Comparison of ENCODE assay signal across 16 mouse cellular contexts in genomic region chr7:39543151-39543550, GRCm38 (mm10). TPM values are rescaled to one million over a fixed set of nuclear protein-coding genes. Genes with fewer than 3 reads are reported as not detected.
DNase-seq lines count a peak whose midpoint lies in the region; ATAC-seq and TF ChIP-seq lines count a peak whose summit lies in the region.
"Had no signal": no experiment of that assay in that cellular context is flagged by ENCODE, and none has a peak within 500 bp of the region (broad histone marks: within the 10 kb centered on the region; RNA-seq: fewer than 3 reads in every experiment).

No protein-coding gene starts in this region.

- no peak overlapping the region for H3K4me2 ChIP-seq in heart, embryonic 12.5 days
- no peak overlapping the region for H3K4me2 ChIP-seq in kidney, postnatal 0 days (ENCODE audit: low read length)
- no peak overlapping the region for H3K4me2 ChIP-seq in forebrain, embryonic 13.5 days
- H3K4me2 ChIP-seq: midbrain, embryonic 12.5 days had no signal

- H3K79me2 ChIP-seq in heart, adult 2 months (replicated peaks; ENCODE audit: control insufficient read depth, insufficient read depth, low read length), result peaks cover 2% of the 10 kb centered on the region

- 37% methylated on average over 1 of the region's 1 CpGs for WGBS in heart, embryonic 12.5 days
- WGBS in heart, adult 2 months, result 33% methylated on average over 1 of the region's 1 CpGs
- 48% methylated on average over 1 of the region's 1 CpGs for WGBS in kidney, postnatal 0 days
- WGBS in forebrain, embryonic 13.5 days, result 88% methylated on average over 1 of the region's 1 CpGs

- no peak overlapping the region for H3K4me3 ChIP-seq in heart, embryonic 12.5 days
- no peak overlapping the region for H3K4me3 ChIP-seq in heart, adult 2 months
- H3K4me3 ChIP-seq in kidney, postnatal 0 days (replicated peaks; ENCODE audit: low read depth, low read length), result no peak overlapping the region
- no peak overlapping the region for H3K4me3 ChIP-seq in forebrain, embryonic 13.5 days
- H3K4me3 ChIP-seq: embryonic facial prominence, embryonic 12.5 days; limb, embryonic 12.5 days; midbrain, embryonic 12.5 days had no signal

- TF ChIP-seq EP300 in heart, adult 2 months (IDR thresholded peaks at IDR 0.05; ENCODE audit: insufficient read depth, low read depth, low read length), result no peak

- TF ChIP-seq POLR2A in heart, adult 2 months (IDR thresholded peaks at IDR 0.05; ENCODE audit: insufficient read depth, low read depth, low read length), result no peak

- H3K27ac ChIP-seq in heart, embryonic 12.5 days (ENCODE audit: poor library complexity, severe bottlenecking), result peak overlapping the region; percentile 2; the same call in 1 of the 2 replicates
- H3K27ac ChIP-seq in heart, adult 2 months, result no peak overlapping the region
- H3K27ac ChIP-seq in kidney, postnatal 0 days, result 0 out of 2 replicates have a peak overlapping the region, but pooled peaks have one; percentile 96
- H3K27ac ChIP-seq in forebrain, embryonic 13.5 days, result no peak overlapping the region
- H3K27ac ChIP-seq: embryonic facial prominence, embryonic 12.5 days; limb, embryonic 12.5 days had no signal

- ATAC-seq in heart, embryonic 12.5 days (ENCODE audit: insufficient number of reproducible peaks, low FRiP score), result no peak
- ATAC-seq in kidney, postnatal 0 days (replicated peaks; ENCODE audit: low FRiP score, low read depth), result peak; percentile 11; the same call in 1 of the 2 replicates
- no peak for ATAC-seq in forebrain, embryonic 13.5 days
- ATAC-seq: liver, postnatal 0 days had no signal

- no peaks in the 10 kb centered on the region for H3K27me3 ChIP-seq in heart, embryonic 12.5 days (replicated peaks)
- H3K27me3 ChIP-seq in heart, adult 2 months (ENCODE audit: control insufficient read depth, insufficient read depth, low read length), result no peaks in the 10 kb centered on the region
- no peaks in the 10 kb centered on the region for H3K27me3 ChIP-seq in kidney, postnatal 0 days (ENCODE audit: insufficient read depth, low read length)
- H3K27me3 ChIP-seq in forebrain, embryonic 13.5 days, result no peaks in the 10 kb centered on the region
- H3K27me3 ChIP-seq: embryonic facial prominence, embryonic 12.5 days; hindbrain, embryonic 13.5 days; limb, embryonic 12.5 days; midbrain, embryonic 12.5 days; neural tube, embryonic 15.5 days had no signal

- peaks cover 15% of the 10 kb centered on the region; the same call in 1 of the 2 replicates for H3K4me1 ChIP-seq in heart, embryonic 12.5 days (replicated peaks)
- peaks cover 7% of the 10 kb centered on the region for H3K4me1 ChIP-seq in heart, adult 2 months (ENCODE audit: control insufficient read depth, insufficient read depth, low read length)
- no peaks in the 10 kb centered on the region for H3K4me1 ChIP-seq in kidney, postnatal 0 days (replicated peaks; ENCODE audit: insufficient read depth, low read length)
- peaks cover 6% of the 10 kb centered on the region; the same call in 1 of the 2 replicates for H3K4me1 ChIP-seq in forebrain, embryonic 13.5 days
- H3K4me1 ChIP-seq: embryonic facial prominence, embryonic 12.5 days; limb, embryonic 12.5 days had no signal

- DNase-seq in heart, adult 2 months, result no peak
- peak; percentile 37 for DNase-seq in ovary, adult 18-20 months (ENCODE audit: low spot score)
- no peak for DNase-seq in ovary, postnatal 10 days (ENCODE audit: low spot score)
- DNase-seq in kidney, postnatal 0 days (ENCODE audit: low spot score), result peak; percentile 85
- no peak for DNase-seq in spleen, adult 12 weeks (ENCODE audit: low spot score)
- DNase-seq: cerebellum, adult 11 months; cerebellum, postnatal 14 days; liver, postnatal 0 days; lung, postnatal 10 days had no signal

- no peaks in the 10 kb centered on the region for H3K36me3 ChIP-seq in heart, embryonic 12.5 days
- peaks cover 11% of the 10 kb centered on the region; the same call in 1 of the 2 replicates for H3K36me3 ChIP-seq in heart, adult 2 months (ENCODE audit: control insufficient read depth, insufficient read depth, low read length)
- no peaks in the 10 kb centered on the region for H3K36me3 ChIP-seq in kidney, postnatal 0 days (ENCODE audit: insufficient read depth, low read length)
- no peaks in the 10 kb centered on the region for H3K36me3 ChIP-seq in forebrain, embryonic 13.5 days (ENCODE audit: poor library complexity, severe bottlenecking)
- H3K36me3 ChIP-seq: embryonic facial prominence, embryonic 12.5 days; limb, embryonic 12.5 days had no signal

- H3K9me3 ChIP-seq in heart, embryonic 12.5 days (replicated peaks), result no peaks in the 10 kb centered on the region
- H3K9me3 ChIP-seq in kidney, postnatal 0 days (replicated peaks; ENCODE audit: low read length), result no peaks in the 10 kb centered on the region
- H3K9me3 ChIP-seq in forebrain, embryonic 13.5 days (replicated peaks), result no peaks in the 10 kb centered on the region
- H3K9me3 ChIP-seq: embryonic facial prominence, embryonic 12.5 days; hindbrain, embryonic 13.5 days; limb, embryonic 12.5 days; midbrain, embryonic 12.5 days; neural tube, embryonic 15.5 days had no signal

- no peak overlapping the region for H3K9ac ChIP-seq in heart, embryonic 12.5 days
- H3K9ac ChIP-seq in heart, adult 2 months (ENCODE audit: low read depth, low read length), result no peak overlapping the region
- no peak overlapping the region for H3K9ac ChIP-seq in kidney, postnatal 0 days (ENCODE audit: low read depth, low read length)
- no peak overlapping the region for H3K9ac ChIP-seq in forebrain, embryonic 13.5 days
- H3K9ac ChIP-seq: hindbrain, embryonic 13.5 days; limb, embryonic 12.5 days; liver, postnatal 0 days; midbrain, embryonic 12.5 days had no signal

- TF ChIP-seq CTCF in heart, adult 2 months (IDR thresholded peaks at IDR 0.05), result no peak
- no peak for TF ChIP-seq CTCF in kidney, postnatal 0 days (IDR thresholded peaks at IDR 0.05; ENCODE audit: low read depth)

- intact Hi-C loops in heart, adult 2 months (cut with DNase I), result no loop called here

RNA-seq across cellular contexts. Expression of gene Zfp619, which starts 25.6 kb away (rescaled TPM):
- 1.9 and 2.0 TPM in 2 replicates for polyA plus RNA-seq in heart, embryonic 12.5 days (2016; fragmentation: Nextera tagmentation; extraction: Ambion mirVana)
- 1 to 10 TPM; 1.4 to 1.9 TPM for total RNA-seq in heart, adult 2 months (2021)
- 0.55 and 0.97 TPM in 2 replicates for polyA plus RNA-seq in heart, adult 2 months (2012; rRNA removed)
- polyA plus RNA-seq in kidney, postnatal 0 days (2015; fragmentation: Nextera tagmentation; extraction: Ambion mirVana), result 1.3 and 1.4 TPM in 2 replicates
- polyA plus RNA-seq in forebrain, embryonic 13.5 days (2015; fragmentation: Nextera tagmentation; extraction: Ambion mirVana), result 2.7 and 3.2 TPM in 2 replicates

Comparison
In these comparisons a context has a peak if more than half of its experiments do, and no peak if none do; other contexts are left out.
1. H3K27ac ChIP-seq: peak in heart, embryonic 12.5 days (single experiment) and kidney, postnatal 0 days (single experiment); none in heart, adult 2 months (single experiment) and forebrain, embryonic 13.5 days (single experiment).
2. DNase-seq: peak in ovary, adult 18-20 months (single experiment) and kidney, postnatal 0 days (single experiment); none in heart, adult 2 months (0 of 2), ovary, postnatal 10 days (single experiment) and spleen, adult 12 weeks (single experiment).